Mouse (Mus musculus) cerebellum, adult 2 months (tissue): ENCODE data around the gene Mcm2.

ENCODE experiments used
- CTCF ChIP-seq: fragments of 200-500 bp; IDR thresholded peaks from 2 replicates; pipeline ENCODE4 v1.5.1; 2011; ENCODE audit warnings: low read depth, mild to moderate bottlenecking, control low read depth, low read length, moderate library complexity, borderline replicate concordance; ENCODE audit not compliant: insufficient read depth
- POLR2A ChIP-seq: fragments of 200-500 bp; IDR thresholded peaks from 2 replicates; pipeline ENCODE4 v1.6.1; 2011; ENCODE audit warnings: low read length, control low read depth, borderline replicate concordance; ENCODE audit not compliant: insufficient read depth

- TF ChIP-seq CTCF (no peak), POLR2A (no peak)
Observed at GRCm38 (mm10) chr6:88909151-88909550, 10.6 kb upstream of the Mcm2 start.
